Mouse (Mus musculus): ENCODE measurements around the gene Wipf1. TPM values are rescaled to one million over a fixed set of nuclear protein-coding genes. Genes with fewer than 3 reads are reported as not detected.

The Wipf1 gene
- total and polyA plus RNA-seq, 2 experiments from 2014 or later, result 1.8 to 2.4 TPM

- no peak overlapping the region for H3K4me3 ChIP-seq (ENCODE audit: low read depth, low read length)
- no peaks in the 10 kb centered on the region for H3K9me3 ChIP-seq (ENCODE audit: low read length)
- 0 out of 2 replicates have a peak, but pooled peaks have one; percentile 17 for TF ChIP-seq CTCF (IDR thresholded peaks at IDR 0.05)
- no peaks in the 10 kb centered on the region for H3K4me1 ChIP-seq (ENCODE audit: insufficient read depth, low read length)
- no peak overlapping the region for H3K9ac ChIP-seq (replicated peaks; ENCODE audit: low read length, poor library complexity, severe bottlenecking)
- no peak overlapping the region for H3K4me2 ChIP-seq (ENCODE audit: low read depth, low read length, poor library complexity, severe bottlenecking)
- no peak for DNase-seq (ENCODE audit: low spot score)
- no peaks in the 10 kb centered on the region for H3K36me3 ChIP-seq (ENCODE audit: insufficient read depth, low read length)
- no peak overlapping the region for H3K27ac ChIP-seq (ENCODE audit: low read depth, low read length)
- 92% methylated on average over 6 of the region's 6 CpGs for WGBS
- no peak for ATAC-seq (ENCODE audit: low FRiP score)
- no peaks in the 10 kb centered on the region for H3K27me3 ChIP-seq (ENCODE audit: insufficient read depth, low read length)
Observed at GRCm38 (mm10) chr2:73478805-73479204, 50.7 kb downstream of the Wipf1 start.

GRCm38 (mm10) chr2:73477501-73477900 lies 52.0 kb downstream of the Wipf1 start:
- Histone ChIP-seq H3K27me3 (ENCODE audit: insufficient read depth, low read length) (no peaks in the 10 kb centered on the region), H3K4me2 (ENCODE audit: low read depth, low read length, poor library complexity, severe bottlenecking) (no peak overlapping the region), H3K4me1 (ENCODE audit: insufficient read depth, low read length) (no peaks in the 10 kb centered on the region), H3K4me3 (ENCODE audit: low read depth, low read length) (no peak overlapping the region), H3K9ac (replicated peaks; ENCODE audit: low read length, poor library complexity, severe bottlenecking) (no peak overlapping the region), H3K9me3 (ENCODE audit: low read length) (no peaks in the 10 kb centered on the region), H3K27ac (ENCODE audit: low read depth, low read length) (no peak overlapping the region), H3K36me3 (ENCODE audit: insufficient read depth, low read length) (no peaks in the 10 kb centered on the region)
- 89% methylated on average over 7 of the region's 7 CpGs for WGBS
- DNase-seq (ENCODE audit: low spot score) (no peak), ATAC-seq (ENCODE audit: low FRiP score) (no peak)
- no peak for TF ChIP-seq CTCF (IDR thresholded peaks at IDR 0.05)

DNA sequence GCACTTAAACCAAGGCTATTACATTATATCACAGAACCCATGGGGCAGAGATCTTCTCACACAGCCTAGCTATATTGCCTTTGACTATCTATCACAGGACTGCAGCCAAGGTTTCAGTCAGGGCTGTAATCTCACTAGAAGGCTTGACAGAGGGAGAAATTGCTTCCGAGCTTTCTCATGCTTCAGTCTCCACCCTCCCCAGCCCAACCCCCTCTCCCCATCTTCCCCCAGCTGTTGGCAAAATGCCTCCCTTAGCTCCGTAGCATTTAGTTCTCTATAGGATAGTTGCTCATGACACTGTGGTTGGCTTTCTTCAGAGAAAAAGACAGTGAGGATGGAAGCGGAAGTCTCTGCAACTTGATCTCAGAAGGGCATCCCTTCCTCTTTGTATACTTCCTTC lies 54.0 kb downstream of the Wipf1 start:
- no peak for ATAC-seq (ENCODE audit: low FRiP score)
- no peaks in the 10 kb centered on the region for H3K4me1 ChIP-seq (ENCODE audit: insufficient read depth, low read length)
- H3K4me3 ChIP-seq (ENCODE audit: low read depth, low read length), result no peak overlapping the region
- H3K9ac ChIP-seq (replicated peaks; ENCODE audit: low read length, poor library complexity, severe bottlenecking), result no peak overlapping the region
- no peak overlapping the region for H3K4me2 ChIP-seq (ENCODE audit: low read depth, low read length, poor library complexity, severe bottlenecking)
- WGBS, result 59% methylated on average over 3 of the region's 3 CpGs
- peak; percentile 18 for DNase-seq (ENCODE audit: low spot score)
- no peak for TF ChIP-seq CTCF (IDR thresholded peaks at IDR 0.05)
- H3K36me3 ChIP-seq (ENCODE audit: insufficient read depth, low read length), result no peaks in the 10 kb centered on the region
- no peaks in the 10 kb centered on the region for H3K9me3 ChIP-seq (ENCODE audit: low read length)
- H3K27me3 ChIP-seq (ENCODE audit: insufficient read depth, low read length), result no peaks in the 10 kb centered on the region
- H3K27ac ChIP-seq (ENCODE audit: low read depth, low read length), result no peak overlapping the region

DNA sequence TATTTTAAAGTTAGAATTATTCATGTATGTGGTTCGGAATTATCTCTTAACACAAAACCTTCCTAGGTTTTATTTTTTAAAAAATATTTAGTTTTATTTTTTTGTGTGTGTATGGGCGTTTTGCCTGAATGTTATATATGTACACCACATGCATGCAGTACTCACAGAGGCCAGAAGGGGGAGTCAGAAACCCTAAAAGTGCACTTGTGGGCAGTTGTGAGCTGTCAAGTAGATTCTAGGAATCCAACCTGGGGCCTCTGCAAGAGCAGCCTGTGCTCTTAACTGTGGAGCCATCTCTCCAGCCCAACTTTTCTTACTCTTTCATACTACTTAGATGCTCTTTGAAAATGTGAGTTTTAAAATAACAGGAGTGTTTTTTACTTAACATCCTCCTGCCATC lies 57.4 kb downstream of the Wipf1 start:
- Histone ChIP-seq H3K27me3 (ENCODE audit: insufficient read depth, low read length) (no peaks in the 10 kb centered on the region), H3K9me3 (ENCODE audit: low read length) (no peaks in the 10 kb centered on the region), H3K27ac (ENCODE audit: low read depth, low read length) (no peak overlapping the region), H3K4me3 (ENCODE audit: low read depth, low read length) (no peak overlapping the region), H3K36me3 (ENCODE audit: insufficient read depth, low read length) (no peaks in the 10 kb centered on the region), H3K4me1 (ENCODE audit: insufficient read depth, low read length) (no peaks in the 10 kb centered on the region), H3K4me2 (ENCODE audit: low read depth, low read length, poor library complexity, severe bottlenecking) (no peak overlapping the region), H3K9ac (replicated peaks; ENCODE audit: low read length, poor library complexity, severe bottlenecking) (no peak overlapping the region)
- WGBS, result 96% methylated on average over 2 of the region's 2 CpGs
- no peak for ATAC-seq (ENCODE audit: low FRiP score)
- DNase-seq (ENCODE audit: low spot score), result no peak
- TF ChIP-seq CTCF (IDR thresholded peaks at IDR 0.05), result peak; percentile 44

DNA sequence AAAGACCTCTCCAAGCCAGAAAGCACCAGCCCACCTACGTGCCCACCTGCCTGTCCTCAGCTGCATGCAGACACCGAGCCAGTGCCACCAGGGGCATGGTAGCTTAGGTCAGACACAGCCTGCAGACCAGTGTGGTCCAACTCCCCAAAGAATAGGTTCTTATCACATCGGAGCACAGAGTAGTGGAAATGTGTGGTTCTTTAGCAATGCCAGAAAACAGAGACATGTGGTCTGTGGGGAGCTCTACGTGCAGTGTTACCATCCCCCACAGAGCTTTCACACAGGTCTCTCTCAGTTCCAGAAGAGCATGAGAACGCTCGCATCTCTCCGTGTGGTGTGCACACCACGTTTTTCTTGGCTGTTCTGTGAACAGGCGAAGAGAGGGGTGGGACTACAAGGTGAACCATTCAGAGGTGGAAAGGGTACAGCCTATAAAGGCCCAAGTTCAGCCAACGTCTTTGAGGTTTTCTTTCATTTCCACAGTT lies 59.3 kb downstream of the Wipf1 start:
- no peak overlapping the region for H3K27ac ChIP-seq (ENCODE audit: low read depth, low read length)
- no peaks in the 10 kb centered on the region for H3K36me3 ChIP-seq (ENCODE audit: insufficient read depth, low read length)
- no peaks in the 10 kb centered on the region for H3K27me3 ChIP-seq (ENCODE audit: insufficient read depth, low read length)
- no peaks in the 10 kb centered on the region for H3K9me3 ChIP-seq (ENCODE audit: low read length)
- no peak overlapping the region for H3K9ac ChIP-seq (replicated peaks; ENCODE audit: low read length, poor library complexity, severe bottlenecking)
- 74% methylated on average over 10 of the region's 10 CpGs for WGBS
- no peak overlapping the region for H3K4me2 ChIP-seq (ENCODE audit: low read depth, low read length, poor library complexity, severe bottlenecking)
- ATAC-seq (ENCODE audit: low FRiP score) (no peak), DNase-seq (ENCODE audit: low spot score) (no peak)
- H3K4me1 ChIP-seq (ENCODE audit: insufficient read depth, low read length), result no peaks in the 10 kb centered on the region
- H3K4me3 ChIP-seq (ENCODE audit: low read depth, low read length), result no peak overlapping the region
- TF ChIP-seq CTCF (IDR thresholded peaks at IDR 0.05), result no peak

DNA sequence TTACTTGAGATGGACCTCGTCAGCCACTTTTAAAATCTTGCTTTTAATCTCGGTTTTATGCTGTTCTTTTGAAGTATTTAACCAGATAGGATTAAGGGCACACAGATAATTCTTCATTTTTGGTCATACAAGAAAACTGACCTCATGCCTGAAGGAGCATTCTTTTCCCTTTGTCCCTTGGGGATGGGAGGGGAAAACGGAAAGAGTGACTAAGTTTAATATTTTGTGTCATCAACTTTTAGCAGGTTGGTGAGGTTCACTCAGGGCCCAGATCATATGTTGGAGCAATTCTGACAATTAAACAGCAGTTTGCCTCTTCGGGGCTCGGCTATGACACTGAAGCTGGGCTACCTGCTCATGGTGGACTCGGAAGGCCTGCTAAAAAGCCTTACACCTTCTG lies 60.0 kb downstream of the Wipf1 start:
- H3K4me2 ChIP-seq (ENCODE audit: low read depth, low read length, poor library complexity, severe bottlenecking), result no peak overlapping the region
- H3K9me3 ChIP-seq (ENCODE audit: low read length), result no peaks in the 10 kb centered on the region
- H3K27me3 ChIP-seq (ENCODE audit: insufficient read depth, low read length), result no peaks in the 10 kb centered on the region
- H3K9ac ChIP-seq (replicated peaks; ENCODE audit: low read length, poor library complexity, severe bottlenecking), result no peak overlapping the region
- DNase-seq (ENCODE audit: low spot score) (no peak), ATAC-seq (ENCODE audit: low FRiP score) (no peak)
- H3K36me3 ChIP-seq (ENCODE audit: insufficient read depth, low read length), result no peaks in the 10 kb centered on the region
- no peaks in the 10 kb centered on the region for H3K4me1 ChIP-seq (ENCODE audit: insufficient read depth, low read length)
- TF ChIP-seq CTCF (IDR thresholded peaks at IDR 0.05), result no peak
- H3K27ac ChIP-seq (ENCODE audit: low read depth, low read length), result no peak overlapping the region
- H3K4me3 ChIP-seq (ENCODE audit: low read depth, low read length), result no peak overlapping the region
- 87% methylated on average over 6 of the region's 6 CpGs for WGBS
